Mouse (Mus musculus) neutrophil, adult 65 days (primary cell): Measurements from ENCODE around the gene Synm. TPM values are rescaled to one million over a fixed set of nuclear protein-coding genes. Genes with fewer than 3 reads are reported as not detected.

Experiments
- total RNA-seq: library from RNA; stranded (reverse); gene quantifications from 2 replicates; pipeline ENCODE4 v1.2.4, GENCODE M21; 2023

The Synm gene
- 0.14 TPM in 1 of 2 replicates, not detected in the other for total RNA-seq

GRCm38 (mm10) chr7:67759629-67759995 is at the start of gene Synm:
Synm (minus strand) TSS chr7:67759742.

Other genes with a start within 250 kb of the Synm start
- gene Lrrc28, start 114.5 kb downstream of the Synm start, total RNA-seq: 21.7 and 29.5 TPM in 2 replicates
- 0.57 and 2.1 TPM in 2 replicates for gene Ttc23, start 112.3 kb downstream of the Synm start, total RNA-seq
- gene Igf1r, start 193.1 kb upstream of the Synm start, total RNA-seq: 144 and 222 TPM in 2 replicates